Mouse (Mus musculus): ENCODE measurements around the gene Mkln1.

GRCm38 (mm10) chr6:31523039-31523438, 124.5 kb downstream of the Mkln1 start:
- no peak for TF ChIP-seq CTCF (IDR thresholded peaks at IDR 0.05; ENCODE audit: borderline replicate concordance, control insufficient read depth, extremely low read depth, insufficient read depth, low read length, poor library complexity)
- no peak for TF ChIP-seq POLR2A (IDR thresholded peaks at IDR 0.05; ENCODE audit: control insufficient read depth, extremely low read depth, insufficient read depth, low read length, poor library complexity)

Measured in thymus, adult 2 months (tissue).